Mouse (Mus musculus): ENCODE data around the gene Hdac5. TPM values are rescaled to one million over a fixed set of nuclear protein-coding genes. Genes with fewer than 3 reads are reported as not detected.

Hdac5 gene
- total RNA-seq (2023), result 128 to 150 TPM (median 136 TPM) in 4 replicates

DNA sequence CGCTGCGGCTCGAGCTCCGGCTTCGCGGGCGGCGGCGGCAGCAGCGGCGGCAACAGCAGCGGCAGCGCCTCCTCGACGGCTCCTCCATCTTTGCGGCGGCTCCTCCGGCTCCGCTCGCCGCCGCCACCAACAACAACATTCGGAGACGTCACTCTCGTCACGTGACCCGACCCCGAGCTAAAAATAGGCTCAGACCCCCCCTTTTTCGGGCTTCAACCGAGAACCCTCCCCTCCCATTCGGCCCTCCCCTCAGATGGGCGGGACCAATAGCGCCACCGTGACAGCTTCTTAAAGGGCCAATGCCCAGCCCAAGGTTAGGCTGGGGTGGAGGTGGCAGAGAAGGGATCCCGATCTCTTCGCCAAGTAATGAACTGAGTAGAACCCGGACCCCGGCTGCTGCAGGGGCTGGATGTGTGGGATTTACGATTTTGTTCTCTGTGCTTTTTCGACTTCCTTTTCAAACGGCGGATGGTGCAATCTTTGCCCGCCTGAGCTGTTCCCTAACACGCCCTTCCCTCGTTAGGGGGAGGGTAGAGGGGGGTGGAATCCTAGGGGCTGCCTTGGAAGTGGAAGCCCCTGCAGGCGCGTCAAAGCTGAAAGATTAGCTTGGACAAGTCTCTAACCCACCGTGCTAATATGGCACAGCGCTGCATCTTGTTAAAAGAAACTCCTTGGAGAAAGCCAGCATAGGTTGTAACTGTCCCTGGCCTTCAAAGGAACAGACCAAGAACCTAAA, at the start of gene Hdac5:
TSS of gene Hdac5 (minus strand) at position 161 of the 736 bp plus-strand sequence.

DNA sequence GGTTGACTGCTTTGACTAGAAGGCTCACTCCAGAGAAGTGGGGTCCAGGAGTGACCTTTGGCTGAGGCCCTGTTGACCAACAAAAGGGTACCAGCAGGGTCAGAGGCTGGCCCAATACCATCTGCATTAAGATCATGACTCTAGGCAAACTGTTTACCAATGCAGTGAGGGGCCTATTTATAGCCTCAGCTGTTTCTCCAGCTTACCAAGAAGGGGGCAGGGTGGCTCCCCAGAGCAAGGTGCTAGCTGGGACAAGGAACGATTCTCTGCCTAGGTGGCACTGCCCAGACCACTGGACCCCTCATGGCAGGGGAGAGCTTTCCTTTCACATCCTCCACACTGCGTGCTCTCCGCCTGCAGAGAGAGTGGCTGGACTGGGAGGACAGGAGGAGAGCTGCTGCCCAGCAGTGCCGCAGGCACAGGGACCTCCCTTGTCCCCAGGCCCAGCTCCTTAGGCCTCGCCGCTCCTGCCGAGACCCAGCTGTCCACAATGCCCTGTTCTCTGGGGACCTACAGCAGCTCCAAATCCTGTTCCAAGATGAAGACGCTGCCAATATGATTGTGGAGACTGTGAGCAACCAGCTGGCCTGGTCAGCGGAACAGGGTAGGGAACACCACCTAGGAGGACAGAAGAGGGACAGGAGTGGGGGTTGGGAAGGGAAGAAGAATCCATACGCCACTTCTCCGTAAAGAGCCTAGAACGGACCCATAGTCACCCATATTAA, 38.7 kb upstream of the Hdac5 start, which contains the start of gene Asb16:
TSS of gene Asb16 (plus strand) at position 224 of the 725 bp plus-strand sequence.

DNA sequence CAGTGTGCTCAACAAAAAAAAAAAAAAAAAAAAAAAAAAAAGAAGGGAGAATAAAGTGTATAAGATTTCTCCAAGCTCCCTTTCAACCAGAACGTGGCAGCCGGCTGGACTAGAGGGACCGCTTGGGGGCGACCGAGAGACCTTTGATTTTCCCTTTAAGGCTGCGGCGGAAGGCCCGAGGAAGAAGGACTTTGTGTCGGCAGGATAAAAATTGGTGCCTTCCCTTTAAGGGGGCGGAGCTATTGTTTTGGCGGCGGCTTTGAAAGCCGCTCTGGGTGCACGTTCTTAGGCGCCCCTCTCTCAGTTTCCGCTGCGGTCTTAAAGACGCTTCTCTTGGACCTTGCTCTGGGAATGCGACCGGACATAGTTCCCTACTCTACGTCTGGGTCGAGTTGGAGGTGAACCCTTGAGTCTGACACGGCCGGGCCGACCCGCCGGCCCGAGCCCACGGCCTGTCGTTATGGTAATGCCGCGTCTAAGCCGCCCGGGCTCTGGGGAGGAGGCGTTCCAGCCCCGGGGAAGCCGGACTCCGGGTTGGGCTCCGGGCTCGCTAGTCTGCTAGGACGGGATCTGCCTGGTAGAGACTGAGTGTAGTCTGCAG, 18.8 kb upstream of the Hdac5 start, which contains the start of gene BC030867:
TSS of gene BC030867 (plus strand) at position 253 of the 601 bp plus-strand sequence.

DNA sequence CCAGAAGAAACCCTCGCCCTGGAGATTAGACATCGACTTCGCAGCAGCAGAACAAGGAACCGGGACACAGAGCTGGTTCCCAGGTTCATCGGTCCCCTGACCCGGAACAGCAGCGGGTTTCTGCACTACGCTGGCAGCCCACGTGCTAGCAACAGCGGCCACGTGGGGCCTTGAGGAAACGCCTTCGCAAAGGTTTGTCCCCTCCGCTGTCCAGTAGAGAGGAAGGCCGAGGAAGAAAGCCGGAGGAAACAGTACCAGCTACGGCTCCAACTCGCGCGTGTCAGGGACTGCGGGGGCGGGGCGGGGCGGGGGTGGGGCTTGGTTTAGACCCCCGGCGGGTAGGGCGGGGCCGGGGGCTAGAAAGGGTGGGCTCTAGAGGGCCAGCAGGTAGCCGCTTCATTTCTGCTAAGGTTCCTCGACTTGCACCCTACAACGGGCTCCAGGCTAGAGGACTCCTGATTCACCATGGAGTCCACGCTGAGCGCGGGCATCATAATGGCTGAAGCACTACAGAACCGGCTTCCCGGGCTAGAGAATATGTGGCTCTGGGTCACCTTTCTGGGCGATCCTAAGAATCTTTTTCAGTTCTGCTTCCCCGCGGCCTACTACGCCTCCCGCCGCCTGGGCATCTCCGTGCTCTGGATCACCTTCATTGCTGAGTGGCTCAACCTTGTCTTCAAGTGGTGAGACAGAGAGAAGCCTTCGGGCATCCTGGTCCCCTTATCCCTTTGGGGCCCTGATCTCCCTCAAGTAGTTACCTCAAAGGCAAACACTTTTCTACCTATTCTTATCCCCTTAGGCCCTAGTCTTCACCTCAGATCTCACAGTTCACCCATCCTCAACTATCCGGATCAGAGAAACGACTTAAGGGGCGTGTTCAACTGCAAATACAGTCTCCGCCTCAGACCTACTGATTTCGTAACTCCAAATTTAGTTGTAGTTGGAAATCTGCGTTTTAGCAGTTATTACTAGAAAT, 40.2 kb downstream of the Hdac5 start, which contains the start of gene G6pc3:
TSS of gene G6pc3 (plus strand) at position 160 of the 976 bp plus-strand sequence.

DNA sequence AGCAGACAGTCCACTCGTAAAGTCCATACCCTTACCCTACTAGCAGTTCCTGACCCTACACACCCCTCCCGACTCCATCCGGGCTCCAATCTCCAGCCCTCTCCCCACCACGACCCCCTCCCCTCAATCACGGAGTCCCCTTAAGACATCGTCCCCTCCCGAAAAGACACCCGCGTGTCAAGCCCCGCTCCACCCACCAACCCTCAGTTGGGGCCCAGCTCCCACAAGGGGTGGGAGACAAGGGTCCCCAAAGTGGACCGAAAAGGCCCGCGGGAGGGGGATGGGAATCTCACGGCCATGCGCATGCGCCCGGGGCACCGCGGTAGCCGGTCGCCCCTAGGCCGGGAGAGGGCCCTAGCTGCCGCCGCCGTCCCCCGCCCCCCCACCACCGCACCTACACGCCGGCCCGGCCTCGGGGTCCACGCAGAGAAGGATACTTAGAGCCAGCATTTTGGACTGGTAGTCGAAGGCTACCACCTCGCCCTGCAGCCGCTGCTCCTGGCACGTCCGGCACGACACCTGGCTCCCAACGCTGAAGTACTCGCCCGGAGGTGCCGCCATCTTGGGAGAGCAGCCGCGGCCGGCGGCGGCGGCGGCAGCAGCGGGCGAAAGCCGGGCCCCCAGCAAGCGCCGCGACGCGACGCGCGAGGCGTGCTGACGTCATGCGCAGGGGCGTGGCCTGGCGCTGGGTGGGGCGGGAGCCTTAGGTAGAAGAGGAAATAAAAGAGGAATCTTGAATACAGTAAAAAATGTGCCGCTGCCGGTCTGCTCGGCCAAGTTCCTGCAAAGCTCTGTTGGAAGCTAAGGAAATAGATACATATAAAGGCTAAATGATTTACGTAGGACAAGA, 45.1 kb downstream of the Hdac5 start, which contains the start of gene Lsm12:
TSS of gene Lsm12 (minus strand) at position 651 of the 850 bp plus-strand sequence.

DNA sequence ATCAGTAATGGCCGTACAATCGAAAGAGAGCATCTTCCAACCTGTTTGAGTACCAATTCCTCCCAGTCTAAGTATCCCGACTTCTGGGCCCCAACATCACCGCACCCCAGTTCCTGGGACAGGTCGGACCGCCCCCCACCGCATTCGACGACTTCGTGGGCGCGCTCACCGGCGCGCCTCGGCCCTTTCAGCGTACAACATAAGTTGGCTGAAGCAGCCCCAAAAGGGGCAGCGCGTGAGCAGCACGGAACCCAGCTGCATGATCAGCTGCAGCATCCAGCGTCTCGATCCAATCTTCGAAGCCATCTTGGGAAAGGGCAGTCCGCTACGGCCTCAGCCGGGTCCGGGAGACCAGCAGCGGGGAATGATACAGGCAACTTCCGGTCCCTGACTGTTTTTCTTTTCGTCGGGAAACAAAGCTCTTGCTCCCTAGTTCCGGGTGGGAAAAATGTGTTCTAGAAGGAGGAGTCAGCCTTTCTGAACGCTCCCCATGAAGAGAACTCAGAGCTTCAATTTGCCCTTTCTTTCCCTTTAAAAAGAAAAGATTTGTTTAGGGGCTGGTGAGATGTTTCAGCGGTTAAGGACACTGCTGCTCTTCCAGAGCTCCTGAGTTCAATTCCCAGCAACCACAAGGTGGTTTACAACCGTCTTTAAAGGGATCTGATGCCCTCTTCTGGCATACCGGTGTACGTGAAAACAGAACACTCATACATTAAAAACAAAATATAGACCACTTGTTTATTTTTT, 73.8 kb downstream of the Hdac5 start, which contains the start of gene Tmem101:
TSS of gene Tmem101 (minus strand) at position 366 of the 747 bp plus-strand sequence.

DNA sequence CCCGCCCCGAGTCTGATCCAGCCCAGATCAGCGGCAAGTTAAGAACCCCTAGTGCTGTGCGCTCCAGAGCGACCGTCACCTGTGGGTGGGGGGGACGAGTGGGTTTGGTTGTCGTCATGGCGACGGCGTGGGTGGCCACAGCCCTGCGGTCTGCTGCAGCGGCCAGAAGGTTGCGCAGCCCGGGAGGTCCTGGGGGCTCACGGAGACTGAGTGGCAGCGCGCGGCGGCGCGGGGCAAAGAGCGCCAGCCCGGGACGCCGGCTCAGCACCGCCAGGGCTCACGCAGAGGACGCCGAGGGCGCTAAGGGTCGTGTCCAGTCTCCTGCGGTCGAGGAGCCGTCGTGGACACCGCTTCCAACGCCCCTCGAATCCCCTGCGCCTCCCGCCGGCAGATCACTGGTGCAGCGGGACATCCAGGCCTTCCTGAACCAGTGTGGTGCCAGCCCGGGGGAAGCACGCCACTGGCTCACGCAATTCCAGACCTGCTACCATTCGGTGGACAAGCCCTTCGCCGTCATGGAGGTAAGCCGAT, 84.4 kb downstream of the Hdac5 start, which contains the start of gene Nags:
TSS of gene Nags (plus strand) at position 43 of the 531 bp plus-strand sequence.

Other genes with a start within 250 kb of the Hdac5 start
- gene Cfap97d1, start 245.9 kb downstream of the Hdac5 start, total RNA-seq (2023), result not detected in 4 replicates
- 29.5 to 31.8 TPM (median 30.8 TPM) in 4 replicates for gene Dusp3, start 243.2 kb downstream of the Hdac5 start, total RNA-seq (2023)
- gene Mpp3, start 201.7 kb downstream of the Hdac5 start, total RNA-seq (2023), result not detected in 4 replicates
- 0.33 TPM in 1 of 4 replicates, not detected in the others for gene Cd300lg, start 188.7 kb downstream of the Hdac5 start, total RNA-seq (2023)
- not detected in 4 replicates for gene Mpp2, start 141.7 kb downstream of the Hdac5 start, total RNA-seq (2023)
- gene Ppy, start 128.8 kb downstream of the Hdac5 start, total RNA-seq (2023), result not detected in 4 replicates
- gene Pyy, start 122.3 kb downstream of the Hdac5 start, total RNA-seq (2023), result not detected in 4 replicates
- not detected in 4 replicates for gene Nags, start 84.7 kb downstream of the Hdac5 start, total RNA-seq (2023)
- 6.5 to 9.5 TPM (median 6.8 TPM) in 4 replicates for gene Tmem101, start 73.8 kb downstream of the Hdac5 start, total RNA-seq (2023)
- gene Lsm12, start 44.9 kb downstream of the Hdac5 start, total RNA-seq (2023), result 55.4 to 61.7 TPM (median 58.0 TPM) in 4 replicates
- 46.3 to 53.9 TPM (median 49.4 TPM) in 4 replicates for gene G6pc3, start 40.5 kb downstream of the Hdac5 start, total RNA-seq (2023)
- gene BC030867, start 18.7 kb upstream of the Hdac5 start, total RNA-seq (2023), result 1.0 to 2.7 TPM (median 1.7 TPM) in 4 replicates
- not detected in 4 replicates for gene Asb16, start 38.6 kb upstream of the Hdac5 start, total RNA-seq (2023)
- 44.2 to 52.2 TPM (median 49.6 TPM) in 4 replicates for gene Tmub2, start 54.8 kb upstream of the Hdac5 start, total RNA-seq (2023)
- 68.6 to 76.7 TPM (median 71.8 TPM) in 4 replicates for gene Atxn7l3, start 66.5 kb upstream of the Hdac5 start, total RNA-seq (2023)
- 138 to 153 TPM (median 144 TPM) in 4 replicates for gene Ubtf, start 89.6 kb upstream of the Hdac5 start, total RNA-seq (2023)
- 0.69 TPM in 1 of 4 replicates, not detected in the others for gene Slc4a1, start 136.0 kb upstream of the Hdac5 start, total RNA-seq (2023)
- 1.1 to 6.1 TPM (median 2.3 TPM) in 4 replicates for gene Rundc3a, start 163.2 kb upstream of the Hdac5 start, total RNA-seq (2023)
- gene Slc25a39, start 177.8 kb upstream of the Hdac5 start, total RNA-seq (2023), result 37.6 to 44.2 TPM (median 41.6 TPM) in 4 replicates
- gene Grn, start 200.1 kb upstream of the Hdac5 start, total RNA-seq (2023), result 58.2 to 73.6 TPM (median 69.4 TPM) in 4 replicates
- gene Fam171a2, start 217.5 kb upstream of the Hdac5 start, total RNA-seq (2023), result not detected in 4 replicates
- gene Itga2b, start 240.0 kb upstream of the Hdac5 start, total RNA-seq (2023), result 5.6 to 9.9 TPM (median 8.8 TPM) in 4 replicates

Data from B cell, adult 62 days (primary cell).